ENCODE assay signal across 7 mouse cellular contexts in the genomic region with DNA sequence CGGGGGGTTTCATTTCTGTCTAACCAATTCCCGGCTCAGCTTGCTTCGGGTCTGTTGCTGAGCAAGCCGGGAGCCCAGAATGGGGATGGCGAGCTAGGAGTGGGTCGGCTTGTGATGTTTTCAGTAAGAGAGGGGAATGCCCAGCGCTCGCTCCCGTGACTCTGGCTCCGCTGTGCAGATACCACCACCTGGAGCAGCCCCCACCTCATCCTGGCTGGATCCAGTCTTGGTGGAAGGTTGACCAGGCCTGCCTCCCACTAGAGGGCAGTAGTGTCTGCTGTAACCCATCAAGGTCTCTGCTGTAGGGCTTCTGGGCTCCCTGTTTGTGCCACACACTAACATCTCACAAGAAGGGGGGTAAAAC. TPM values are rescaled to one million over a fixed set of nuclear protein-coding genes. Genes with fewer than 3 reads are reported as not detected.
A peak's percentile ranks its signal among the peaks of the same experiment; 100 is the strongest.
DNase-seq lines count a peak whose midpoint lies in the region; ATAC-seq lines count a peak whose summit lies in the region.

No protein-coding gene starts in this region.

- ATAC-seq in intestine, embryonic 16.5 days = peak; percentile 84
- ATAC-seq in midbrain, embryonic 13.5 days = peak; percentile 96

- H3K4me1 ChIP-seq in intestine, embryonic 16.5 days (ENCODE audit: control insufficient read depth, insufficient read depth, low read length) = no peaks in the 10 kb centered on the region
- peaks cover 17% of the 10 kb centered on the region for H3K4me1 ChIP-seq in limb, embryonic 10.5 days
- peaks cover 11% of the 10 kb centered on the region for H3K4me1 ChIP-seq in midbrain, embryonic 13.5 days (replicated peaks)

- H3K27me3 ChIP-seq in intestine, embryonic 16.5 days (replicated peaks; ENCODE audit: control insufficient read depth, insufficient read depth, low read length) = no peaks in the 10 kb centered on the region
- no peaks in the 10 kb centered on the region for H3K27me3 ChIP-seq in limb, embryonic 10.5 days (ENCODE audit: low read depth, poor library complexity, severe bottlenecking)
- no peaks in the 10 kb centered on the region for H3K27me3 ChIP-seq in midbrain, embryonic 13.5 days

- H3K9me3 ChIP-seq in intestine, embryonic 16.5 days (ENCODE audit: control insufficient read depth, low read length) = no peaks in the 10 kb centered on the region
- no peaks in the 10 kb centered on the region for H3K9me3 ChIP-seq in limb, embryonic 10.5 days (replicated peaks)
- no peaks in the 10 kb centered on the region for H3K9me3 ChIP-seq in midbrain, embryonic 13.5 days

- WGBS in intestine, embryonic 16.5 days = 8% methylated on average over 10 of the region's 10 CpGs
- 18% methylated on average over 10 of the region's 10 CpGs for WGBS in limb, embryonic 10.5 days
- WGBS in midbrain, embryonic 13.5 days = 3% methylated on average over 10 of the region's 10 CpGs

- peak overlapping the region; percentile 58 for H3K4me2 ChIP-seq in intestine, embryonic 16.5 days (ENCODE audit: low read depth, low read length)
- H3K4me2 ChIP-seq in midbrain, embryonic 13.5 days (replicated peaks) = peak overlapping the region; percentile 62

- H3K36me3 ChIP-seq in intestine, embryonic 16.5 days (ENCODE audit: control insufficient read depth, insufficient read depth, low read length) = peaks cover 2% of the 10 kb centered on the region; the same call in 1 of the 2 replicates
- no peaks in the 10 kb centered on the region for H3K36me3 ChIP-seq in limb, embryonic 10.5 days
- no peaks in the 10 kb centered on the region for H3K36me3 ChIP-seq in midbrain, embryonic 13.5 days

- peak overlapping the region; percentile 44 for H3K9ac ChIP-seq in intestine, embryonic 16.5 days (ENCODE audit: low read depth, low read length)
- peak overlapping the region; percentile 50 for H3K9ac ChIP-seq in midbrain, embryonic 13.5 days (replicated peaks)

- H3K27ac ChIP-seq in intestine, embryonic 16.5 days (ENCODE audit: low read length) = no peak overlapping the region
- H3K27ac ChIP-seq in limb, embryonic 10.5 days = peak overlapping the region; percentile 76
- H3K27ac ChIP-seq in midbrain, embryonic 13.5 days = peak overlapping the region; percentile 71

- peak; percentile 86 for DNase-seq in adrenal gland, postnatal 14 days
- DNase-seq in embryo, embryonic 10.5 days (ENCODE audit: low spot score) = peak; percentile 90
- DNase-seq in gastrocnemius, postnatal 4 days (ENCODE audit: low spot score in 2 of 2) = peak; percentile 60 to 83
- DNase-seq in limb, embryonic 10.5 days (ENCODE audit: low spot score) = peak; percentile 83
- DNase-seq in spleen, postnatal 10 days (ENCODE audit: low spot score in 2 of 2) = peak; percentile 63 to 78

- peak overlapping the region; percentile 41 for H3K4me3 ChIP-seq in intestine, embryonic 16.5 days (ENCODE audit: low read length)
- H3K4me3 ChIP-seq in limb, embryonic 10.5 days = peak overlapping the region; percentile 48
- H3K4me3 ChIP-seq in midbrain, embryonic 13.5 days (replicated peaks) = peak overlapping the region; percentile 40

RNA-seq across cellular contexts. Expression of a gene that starts 31.9 kb away (rescaled TPM):
- 142 and 201 TPM in 2 replicates for total RNA-seq in adrenal gland, postnatal 14 days (2021)
- total RNA-seq in gastrocnemius, postnatal 4 days (2021) = 100 to 1,000 TPM; 164 to 171 TPM
- polyA plus RNA-seq in intestine, embryonic 16.5 days (2015; fragmentation: Nextera tagmentation; extraction: Ambion mirVana) = 24.4 and 31.1 TPM in 2 replicates
- 25.2 and 27.8 TPM in 2 replicates for polyA plus RNA-seq in limb, embryonic 10.5 days (2016; fragmentation: Nextera tagmentation; extraction: Ambion mirVana)
- polyA plus RNA-seq in midbrain, embryonic 13.5 days (2015; fragmentation: Nextera tagmentation; extraction: Ambion mirVana) = 19.0 and 20.4 TPM in 2 replicates
